Comparison of ENCODE assay signal across 10 mouse cellular contexts in genomic region chrX:135959536-135959935, GRCm38 (mm10).
"Had no signal": no experiment of that assay in that cellular context is flagged by ENCODE, and none has a peak within 500 bp of the region (broad histone marks: within the 10 kb centered on the region; RNA-seq: fewer than 3 reads in every experiment).

No protein-coding gene starts in this region.

- DNase-seq: kidney, postnatal 14 days; lung, postnatal 14 days; right cerebral cortex, postnatal 14 days; thymus, adult 2 months; thymus, postnatal 25 days had no signal

- H3K4me1 ChIP-seq: limb, embryonic 10.5 days; liver, embryonic 12.5 days; stomach, embryonic 15.5 days had no signal

- H3K27me3 ChIP-seq: liver, embryonic 12.5 days; midbrain, embryonic 13.5 days; stomach, embryonic 15.5 days had no signal

- ATAC-seq: liver, embryonic 12.5 days; midbrain, embryonic 13.5 days had no signal

- H3K27ac ChIP-seq: left cerebral cortex, adult 2 months; limb, embryonic 10.5 days; liver, embryonic 12.5 days; midbrain, embryonic 13.5 days; stomach, embryonic 15.5 days had no signal

- H3K36me3 ChIP-seq: limb, embryonic 10.5 days; liver, embryonic 12.5 days; midbrain, embryonic 13.5 days; stomach, embryonic 15.5 days had no signal

- H3K4me2 ChIP-seq: liver, embryonic 12.5 days; midbrain, embryonic 13.5 days; stomach, embryonic 15.5 days had no signal

- H3K9ac ChIP-seq: liver, embryonic 12.5 days; midbrain, embryonic 13.5 days; stomach, embryonic 15.5 days had no signal

- H3K9me3 ChIP-seq: limb, embryonic 10.5 days; liver, embryonic 12.5 days; midbrain, embryonic 13.5 days; stomach, embryonic 15.5 days had no signal

- H3K4me3 ChIP-seq: left cerebral cortex, adult 2 months; limb, embryonic 10.5 days; liver, embryonic 12.5 days; midbrain, embryonic 13.5 days; stomach, embryonic 15.5 days had no signal
